Comparison of ENCODE assay signal across 24 mouse cellular contexts in the genomic region with DNA sequence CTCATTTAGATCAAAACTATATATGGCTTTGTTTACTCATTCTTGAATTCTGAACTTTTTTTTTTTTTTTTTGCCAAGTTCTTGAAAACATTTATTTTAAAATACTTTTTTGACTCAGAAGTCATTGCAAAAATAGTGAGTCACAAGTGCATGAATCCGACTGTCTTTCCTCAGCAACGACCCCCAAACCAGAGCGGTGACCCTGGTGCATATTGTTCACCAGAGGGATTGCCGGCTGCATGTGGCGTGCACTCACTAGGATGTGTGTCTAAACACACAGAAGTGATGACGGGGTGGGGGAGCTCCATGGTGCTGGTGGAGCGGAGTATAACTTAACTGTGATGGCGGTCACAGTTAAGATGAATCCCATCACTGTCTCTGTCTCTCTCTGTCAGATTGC.
"Had no signal": no experiment of that assay in that cellular context is flagged by ENCODE, and none has a peak within 500 bp of the region (broad histone marks: within the 10 kb centered on the region; RNA-seq: fewer than 3 reads in every experiment).

No protein-coding gene starts in this region.

- H3K9me3 ChIP-seq: heart, embryonic 13.5 days; heart, embryonic 15.5 days; hindbrain, embryonic 13.5 days; hindbrain, embryonic 15.5 days; kidney, embryonic 15.5 days; limb, embryonic 13.5 days; limb, embryonic 15.5 days; liver, embryonic 13.5 days; liver, embryonic 15.5 days had no signal

- H3K27ac ChIP-seq: hindbrain, embryonic 13.5 days; hindbrain, embryonic 15.5 days; hindbrain, postnatal 0 days; kidney, embryonic 15.5 days; kidney, postnatal 0 days; limb, embryonic 13.5 days; limb, embryonic 15.5 days; liver, embryonic 13.5 days; liver, embryonic 15.5 days had no signal

- H3K4me2 ChIP-seq: heart, embryonic 11.5 days; hindbrain, embryonic 13.5 days; hindbrain, embryonic 15.5 days; kidney, embryonic 15.5 days; limb, embryonic 13.5 days; limb, embryonic 15.5 days; liver, embryonic 13.5 days; liver, embryonic 15.5 days had no signal

- H3K4me3 ChIP-seq: heart, embryonic 13.5 days; heart, embryonic 15.5 days; hindbrain, embryonic 13.5 days; hindbrain, embryonic 15.5 days; kidney, embryonic 15.5 days; limb, embryonic 13.5 days; limb, embryonic 15.5 days; liver, embryonic 13.5 days; liver, embryonic 15.5 days had no signal

- H3K27me3 ChIP-seq: heart, embryonic 13.5 days; heart, embryonic 15.5 days; hindbrain, embryonic 13.5 days; hindbrain, embryonic 15.5 days; kidney, embryonic 15.5 days; limb, embryonic 13.5 days; limb, embryonic 15.5 days; liver, embryonic 13.5 days; liver, embryonic 15.5 days had no signal

- H3K4me1 ChIP-seq: hindbrain, embryonic 13.5 days; hindbrain, embryonic 15.5 days; limb, embryonic 13.5 days; limb, embryonic 15.5 days; liver, embryonic 13.5 days; liver, embryonic 15.5 days had no signal

- DNase-seq: gastrocnemius, postnatal 10 days; gastrocnemius, postnatal 25 days; heart, postnatal 14 days; kidney, adult 11 months; kidney, adult 2 months; kidney, adult 9 months; kidney, postnatal 14 days; kidney, postnatal 36 days; layer of hippocampus, adult 9-11 months; layer of hippocampus, postnatal 36 days; left cerebral cortex, postnatal 4 days; liver, embryonic 13.5 days had no signal

- H3K9ac ChIP-seq: heart, embryonic 13.5 days; heart, embryonic 15.5 days; hindbrain, embryonic 13.5 days; hindbrain, embryonic 15.5 days; kidney, embryonic 15.5 days; limb, embryonic 13.5 days; limb, embryonic 15.5 days; liver, embryonic 13.5 days; liver, embryonic 15.5 days had no signal

- ATAC-seq: hindbrain, postnatal 0 days; intestine, embryonic 16.5 days had no signal
